Mouse (Mus musculus) mature B cell (primary cell): Measurements from ENCODE around the gene Thada.
"Not testable (repeated sequence)": the region's sequence is repeated elsewhere in the genome, so short reads cannot be mapped to it uniquely, and the experiment has no call there.

Source experiments
- in situ Hi-C: fragments of 300-500 bp; cut with MboI; formaldehyde crosslinking; loops from 2 replicates; pipeline ENCODE4 v1.14.3; 2019

Gene Thada

GRCm38 (mm10) chr17:84187727-84188373 lies 278.2 kb downstream of the Thada start, which contains the start of gene Zfp36l2:
Gene Zfp36l2, minus strand, starts transcription at chr17:84187947.
- in situ Hi-C loops: no loop called here

- in situ Hi-C loops: not testable (repeated sequence)
Observed at GRCm38 (mm10) chr17:84187264-84187663, 278.7 kb downstream of the Thada start.

- in situ Hi-C loops: no loop called here
Observed at GRCm38 (mm10) chr17:84186451-84187202, 279.4 kb downstream of the Thada start.

DNA sequence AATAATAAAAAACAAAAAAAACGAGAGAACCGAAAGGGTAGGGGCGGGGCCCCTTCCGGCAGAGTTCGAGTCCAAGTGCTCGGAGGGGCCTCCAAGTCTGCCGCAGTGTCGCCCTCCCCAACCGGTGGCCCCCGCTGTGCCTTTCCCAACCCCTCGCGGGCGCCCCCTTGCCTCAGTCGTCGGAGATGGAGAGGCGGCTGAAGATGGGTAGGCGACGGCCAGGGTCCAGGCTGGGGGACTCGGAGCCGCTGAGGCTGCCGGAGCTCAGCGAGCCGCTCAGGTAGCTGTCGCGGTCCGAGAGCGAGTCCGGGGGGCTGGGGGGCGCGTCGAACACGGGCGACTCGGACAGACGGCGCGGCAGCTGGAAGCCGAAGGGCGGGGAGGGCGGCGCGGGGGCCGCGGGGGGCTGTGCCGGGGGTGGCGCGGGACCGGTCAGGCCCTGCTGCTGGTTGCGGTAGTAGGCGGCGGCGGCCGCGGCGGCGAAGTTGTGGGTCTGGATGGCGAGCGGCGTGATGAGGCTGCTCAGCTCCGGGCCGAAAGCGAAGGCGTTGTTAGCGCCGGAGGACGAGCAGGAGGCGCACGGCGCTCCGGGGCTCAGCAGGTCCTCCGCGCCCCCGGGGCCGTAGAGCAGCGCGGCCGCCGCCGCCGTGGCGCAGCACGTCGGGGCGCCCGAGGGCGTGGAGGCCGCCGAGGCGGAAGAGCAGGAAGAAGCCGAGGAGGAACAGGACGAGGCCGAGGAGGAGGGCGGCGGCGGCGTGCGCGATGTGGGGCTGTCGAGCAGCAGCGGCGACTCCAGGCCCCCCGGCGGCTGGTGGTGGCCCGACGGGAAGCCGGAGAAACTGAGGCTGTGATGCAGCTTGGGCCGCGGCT lies 280.2 kb downstream of the Thada start:
- in situ Hi-C loops: no loop called here

GRCm38 (mm10) chr17:84185011-84185411 lies 281.0 kb downstream of the Thada start:
- in situ Hi-C loops: no loop called here

DNA sequence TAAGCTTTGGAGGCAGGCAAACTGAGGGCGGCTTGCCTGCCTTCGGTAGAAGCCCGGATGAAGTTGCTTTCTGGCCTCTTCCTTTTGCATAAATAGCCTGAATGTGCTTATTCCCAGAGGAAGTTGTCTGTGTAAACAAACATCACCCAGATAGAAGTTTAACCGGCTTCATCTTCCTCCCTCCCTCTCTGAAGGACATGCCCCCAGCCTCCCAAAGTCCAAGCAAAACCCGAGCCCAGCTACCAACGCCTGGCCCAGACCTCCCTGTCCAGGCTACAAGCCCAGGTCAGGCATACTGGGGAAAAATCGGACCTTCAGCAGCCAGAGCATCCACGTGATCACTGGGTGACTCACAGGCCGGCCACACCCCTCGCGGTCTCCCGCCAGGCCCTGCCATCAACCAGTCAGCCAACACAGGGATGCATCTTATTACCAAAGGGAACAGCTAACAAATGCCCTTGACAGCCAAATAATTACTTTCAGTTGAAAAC lies 282.7 kb downstream of the Thada start:
- in situ Hi-C loops: loop anchor here (5.0 kb wide), 1 partner anchor 61 kb away; no protein-coding TSS in a partner anchor

DNA sequence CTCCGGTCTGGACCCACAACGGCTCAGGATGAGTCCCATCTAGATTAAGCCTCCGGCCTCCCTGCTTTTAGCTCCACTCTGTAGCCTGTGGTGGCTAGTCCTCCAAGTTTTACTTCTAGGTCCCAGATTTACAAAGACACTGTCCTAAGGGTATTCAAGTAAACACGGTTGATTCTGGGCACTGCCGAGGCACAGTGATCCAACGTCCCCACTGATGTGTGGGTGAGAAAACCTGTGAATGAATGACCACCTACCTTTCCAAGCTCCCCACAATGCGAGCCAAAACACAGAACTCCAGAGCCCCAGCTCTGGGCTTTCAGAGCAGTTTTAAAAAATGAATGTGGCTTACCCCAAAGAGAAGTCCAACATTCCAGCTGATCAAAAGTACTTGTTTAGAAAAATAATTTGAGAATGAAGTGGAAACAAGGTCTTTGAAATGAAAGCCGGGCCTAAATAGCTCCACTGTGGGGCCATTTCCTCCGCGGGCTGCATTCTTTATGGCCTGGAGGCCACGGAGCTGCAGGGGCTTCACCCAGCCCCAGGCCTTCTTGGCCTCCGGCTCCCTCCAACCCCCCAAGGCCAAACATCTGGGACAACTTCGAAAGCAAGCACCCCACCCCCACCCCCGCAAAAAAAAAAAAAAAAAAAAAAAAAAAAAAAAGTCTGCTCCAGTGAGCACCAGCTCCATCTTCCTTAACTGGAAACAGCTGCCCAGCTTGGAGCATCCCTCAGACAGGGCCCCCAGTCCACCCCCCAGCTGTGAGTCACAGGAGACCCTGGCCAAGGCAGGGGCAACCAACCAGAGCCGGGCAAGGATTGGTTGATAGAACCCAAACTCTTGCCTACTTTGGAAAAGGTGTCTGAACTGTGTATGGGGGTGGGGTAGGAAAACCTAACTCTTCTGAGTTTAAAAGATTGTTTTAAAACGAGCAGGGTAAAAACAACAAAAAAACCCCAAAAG lies 283.4 kb downstream of the Thada start:
- in situ Hi-C loops: loop anchor here (5.0 kb wide), 1 partner anchor 60 kb away; no protein-coding TSS in a partner anchor

- in situ Hi-C loops: loop anchor here (5.0 kb wide), 1 partner anchor 59 kb away; no protein-coding TSS in a partner anchor
Observed at GRCm38 (mm10) chr17:84181502-84182310, 284.3 kb downstream of the Thada start.

GRCm38 (mm10) chr17:84180715-84181501 lies 285.1 kb downstream of the Thada start:
- in situ Hi-C loops: loop anchor here (5.0 kb wide), 1 partner anchor 59 kb away; no protein-coding TSS in a partner anchor

GRCm38 (mm10) chr17:84179973-84180365 lies 286.0 kb downstream of the Thada start:
- in situ Hi-C loops: loop anchor here (5.0 kb wide), 1 partner anchor 58 kb away; no protein-coding TSS in a partner anchor

- in situ Hi-C loops: no loop called here
Observed at GRCm38 (mm10) chr17:84179026-84179972, 286.7 kb downstream of the Thada start.

- in situ Hi-C loops: no loop called here
Observed at GRCm38 (mm10) chr17:84177481-84177880, 288.5 kb downstream of the Thada start.

DNA sequence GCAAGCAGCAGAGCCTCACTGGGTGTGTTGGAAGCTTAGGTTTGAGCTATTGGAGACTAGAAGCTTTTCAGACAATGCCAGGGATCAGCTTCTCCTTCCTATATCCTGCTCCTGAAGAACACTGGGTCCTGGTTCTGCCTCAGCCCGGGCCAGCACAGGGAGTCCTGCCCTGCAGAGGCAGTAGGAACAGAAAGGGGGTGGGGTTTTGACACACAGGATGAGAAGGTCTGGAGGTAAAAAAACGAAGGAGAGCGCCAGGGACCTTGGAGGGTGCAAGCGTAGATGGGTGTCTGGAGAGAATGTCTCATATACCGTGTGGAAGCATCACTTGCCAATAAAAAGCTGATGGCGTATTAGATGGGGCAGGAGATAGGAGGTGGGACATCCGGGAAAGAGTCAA lies 289.6 kb downstream of the Thada start:
- in situ Hi-C loops: no loop called here

- in situ Hi-C loops: no loop called here
Observed at GRCm38 (mm10) chr17:84175196-84175595, 290.8 kb downstream of the Thada start.

DNA sequence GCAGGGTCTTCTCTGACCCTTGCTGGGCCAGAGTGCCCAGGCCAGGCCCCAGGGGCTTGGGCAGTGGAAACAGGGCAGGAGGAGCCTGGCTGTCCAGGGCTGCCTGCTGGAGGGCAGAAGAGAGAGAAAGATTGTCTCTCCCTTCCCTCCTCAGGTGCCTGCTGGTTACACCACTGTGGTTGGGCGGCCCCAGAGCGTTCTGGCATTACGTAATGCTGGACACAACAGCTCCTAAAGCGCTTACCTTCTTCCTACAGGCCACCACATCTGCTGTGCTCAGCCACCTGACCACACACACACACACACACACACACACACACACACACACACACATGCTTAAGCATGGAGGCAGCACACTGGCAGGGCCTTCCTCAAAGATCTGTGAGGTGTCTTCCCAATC lies 298.6 kb downstream of the Thada start:
- in situ Hi-C loops: no loop called here

DNA sequence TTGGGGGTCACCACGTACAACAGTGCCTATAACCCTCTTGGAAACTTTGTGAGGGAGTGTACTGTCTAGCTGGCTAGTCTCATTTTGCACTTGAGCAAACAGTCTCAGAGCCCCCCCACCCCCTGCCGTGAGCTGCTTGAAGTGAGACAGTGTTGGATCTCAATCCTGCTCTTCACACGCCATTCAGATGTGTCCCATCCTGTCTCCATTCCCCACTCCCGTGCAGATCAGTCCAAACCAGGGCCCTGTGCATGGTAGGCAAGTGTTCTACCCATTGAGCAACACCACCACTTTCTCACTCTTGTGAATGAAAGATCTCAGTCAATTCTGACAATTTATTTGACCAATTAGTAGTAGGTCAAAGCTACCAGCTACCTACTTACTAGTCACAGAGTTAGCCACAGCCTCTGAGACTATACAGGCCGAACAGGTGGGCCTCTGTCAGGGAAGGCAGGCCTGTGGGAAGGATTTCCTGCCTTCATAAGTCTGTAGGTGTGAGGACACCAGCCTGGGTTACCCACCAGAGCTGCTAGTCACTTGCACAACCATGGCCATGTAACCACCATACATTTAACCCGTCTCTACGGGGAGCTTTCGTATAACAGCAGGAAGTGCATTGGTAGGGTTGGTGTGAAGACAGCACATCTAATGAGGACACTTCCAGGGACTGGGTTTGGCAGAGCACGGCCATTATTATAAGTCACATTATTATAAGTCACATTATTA lies 299.7 kb downstream of the Thada start:
- in situ Hi-C loops: no loop called here

- in situ Hi-C loops: no loop called here
Observed at GRCm38 (mm10) chr17:84165735-84166134, 300.3 kb downstream of the Thada start.
